Mouse (Mus musculus): Measurements from ENCODE around the gene Pex16.

DNA sequence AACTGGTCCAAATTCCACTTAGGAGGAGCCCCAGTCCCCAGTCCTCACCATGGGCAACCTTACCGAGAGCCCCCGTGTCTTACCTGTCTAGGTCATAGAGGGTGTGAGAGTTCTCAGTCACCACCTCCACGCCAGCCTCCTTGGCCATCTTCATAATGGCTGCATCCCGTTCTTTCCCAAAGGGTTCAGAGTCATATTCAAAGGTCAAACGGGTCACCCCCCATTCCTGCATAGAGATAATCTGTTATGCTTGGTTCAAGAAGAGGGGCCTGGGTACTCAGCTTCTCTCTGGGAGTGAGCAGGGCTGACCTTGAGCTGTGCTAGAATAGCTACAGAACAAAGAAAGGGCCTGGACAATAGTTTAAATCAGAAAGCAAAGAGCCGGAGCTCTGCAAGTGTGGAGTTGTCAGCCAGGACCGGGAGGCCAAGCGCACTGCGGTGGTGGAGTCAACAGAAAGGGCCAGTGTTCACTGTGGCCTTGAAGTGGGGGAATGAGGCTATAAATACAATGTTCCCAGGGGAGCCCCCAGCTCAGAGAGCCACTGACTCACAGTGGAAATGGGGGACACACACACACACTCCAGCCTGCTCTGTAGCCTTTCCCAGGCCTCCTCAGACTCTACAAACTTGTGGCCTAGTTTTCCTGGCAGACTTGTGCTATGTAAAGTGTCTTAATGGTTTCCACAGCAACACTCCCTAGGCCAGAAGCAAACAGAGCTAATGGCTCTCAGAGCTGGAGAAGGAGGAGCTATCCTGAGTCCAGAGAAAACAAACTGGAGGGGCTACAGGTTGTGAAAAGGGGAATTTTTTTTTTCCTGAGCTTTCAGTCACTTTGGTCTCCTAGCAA, 50.2 kb downstream of the Pex16 start:
- TF ChIP-seq CTCF (IDR thresholded peaks at IDR 0.05; ENCODE audit: control insufficient read depth, insufficient read depth, low read length) = no peak
- TF ChIP-seq POLR2A (IDR thresholded peaks at IDR 0.05; ENCODE audit: borderline replicate concordance, control insufficient read depth, low read depth, low read length) = no peak
